Mouse (Mus musculus) bone marrow macrophage, adult 2 months (primary cell): Measurements from ENCODE around the gene Map3k12. TPM values are rescaled to one million over a fixed set of nuclear protein-coding genes. Genes with fewer than 3 reads are reported as not detected.
A peak's percentile ranks its signal among the peaks of the same experiment; 100 is the strongest.

ENCODE experiments used
- H3K27ac ChIP-seq: 2 replicates; pipeline ENCODE4 v1.5.1; 2012; ENCODE audit warnings: low read depth, low read length; ENCODE audit not compliant: insufficient read depth
- H3K4me1 ChIP-seq: 2 replicates; pipeline ENCODE4 v1.6.1; 2012; ENCODE audit warnings: low read length; ENCODE audit not compliant: control insufficient read depth, insufficient read depth
- H3K4me3 ChIP-seq: 2 replicates; pipeline ENCODE4 v1.5.1; 2012; ENCODE audit warnings: mild to moderate bottlenecking, low read length, moderate library complexity; ENCODE audit not compliant: insufficient read depth
- CTCF ChIP-seq: IDR thresholded peaks from 2 replicates; pipeline ENCODE4 v1.5.1; 2012; ENCODE audit warnings: low read depth, mild to moderate bottlenecking, low read length, moderate library complexity
- POLR2A ChIP-seq: IDR thresholded peaks from 2 replicates; pipeline ENCODE4 v1.6.1; 2012; ENCODE audit warnings: mild to moderate bottlenecking, low read depth, low read length, borderline replicate concordance
- polyA plus RNA-seq: library from polyadenylated mRNA; stranded (reverse); fragments of >200 nt; gene quantifications from 2 replicates; pipeline ENCODE4 v1.2.4, GENCODE M21; 2012; ENCODE audit not compliant: missing spikeins, insufficient read depth, insufficient read length

The Map3k12 gene
- polyA plus RNA-seq, 1 experiment: 17.4 TPM

DNA sequence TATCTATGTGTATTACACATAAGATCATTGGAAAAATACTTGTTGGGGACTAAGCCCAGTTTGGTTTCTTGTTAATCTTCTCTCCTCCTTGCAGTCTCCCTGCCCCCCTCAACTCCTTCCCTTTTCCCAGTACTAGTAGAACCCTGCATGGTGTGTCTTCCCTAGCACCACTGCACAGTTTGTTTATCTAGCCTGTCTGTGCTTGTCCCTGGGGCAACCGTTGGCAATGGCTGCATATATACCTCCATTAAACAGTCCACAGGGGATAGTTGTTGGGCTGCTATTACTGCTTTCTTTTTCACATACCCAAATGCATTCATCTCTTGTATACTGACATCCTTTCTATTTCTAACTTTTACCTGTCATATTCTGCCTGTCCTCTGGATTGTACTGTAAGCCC is 29.2 kb downstream of the Map3k12 start:
- TF ChIP-seq POLR2A: no peak
- no peak for TF ChIP-seq CTCF
- no peak overlapping the region for H3K4me3 ChIP-seq
- H3K4me1 ChIP-seq: no peaks in the 10 kb centered on the region
- H3K27ac ChIP-seq: no peak overlapping the region

GRCm38 (mm10) chr15:102485853-102486252 is 31.0 kb downstream of the Map3k12 start:
- no peaks in the 10 kb centered on the region for H3K4me1 ChIP-seq
- no peak overlapping the region for H3K4me3 ChIP-seq
- no peak for TF ChIP-seq POLR2A
- TF ChIP-seq CTCF: no peak

GRCm38 (mm10) chr15:102483136-102483535 is 33.7 kb downstream of the Map3k12 start:
- Histone ChIP-seq H3K4me1 (no peaks in the 10 kb centered on the region), H3K27ac (no peak overlapping the region), H3K4me3 (no peak overlapping the region)
- TF ChIP-seq POLR2A: no peak
- no peak for TF ChIP-seq CTCF

More at GRCm38 (mm10) chr15:102485853-102486252, 31.0 kb downstream of the Map3k12 start:
- no peak overlapping the region for H3K27ac ChIP-seq

GRCm38 (mm10) chr15:102474520-102474919 is 42.3 kb downstream of the Map3k12 start:
- H3K27ac ChIP-seq: no peak overlapping the region
- TF ChIP-seq POLR2A (no peak), CTCF (no peak)
- peaks cover 6% of the 10 kb centered on the region for H3K4me1 ChIP-seq
- no peak overlapping the region for H3K4me3 ChIP-seq

GRCm38 (mm10) chr15:102473246-102473645 is 43.6 kb downstream of the Map3k12 start:
- Histone ChIP-seq H3K4me3 (no peak overlapping the region), H3K27ac (no peak overlapping the region), H3K4me1 (peaks cover 6% of the 10 kb centered on the region)
- no peak for TF ChIP-seq POLR2A
- TF ChIP-seq CTCF: no peak

GRCm38 (mm10) chr15:102471727-102472126 is 45.1 kb downstream of the Map3k12 start:
- Histone ChIP-seq H3K4me3 (peak overlapping the region; percentile 28; the same call in 1 of the 2 replicates), H3K27ac (peak overlapping the region; percentile 33; the same call in 1 of the 2 replicates), H3K4me1 (peaks cover 6% of the 10 kb centered on the region)
- TF ChIP-seq POLR2A: no peak
- TF ChIP-seq CTCF: no peak

DNA sequence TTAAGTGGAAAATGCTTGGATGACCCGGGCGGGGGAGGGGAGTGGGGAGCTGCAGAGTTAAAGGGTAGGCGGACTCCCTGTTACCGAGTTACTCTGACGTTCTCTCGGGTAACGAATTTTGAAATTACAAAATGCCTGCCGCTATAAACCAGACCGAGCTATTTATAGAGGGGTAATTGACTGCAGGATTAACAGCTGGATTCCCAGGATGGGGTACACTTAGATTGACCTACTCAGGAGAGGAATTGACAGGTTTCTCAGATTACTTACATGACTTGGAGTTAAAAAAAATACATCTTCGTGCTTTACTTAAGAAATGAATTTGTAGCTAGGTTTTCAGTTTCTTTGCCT is 45.6 kb downstream of the Map3k12 start:
- Histone ChIP-seq H3K27ac (peak overlapping the region; percentile 97), H3K4me3 (peak overlapping the region; percentile 100)
- TF ChIP-seq CTCF: no peak
- TF ChIP-seq POLR2A: no peak

DNA sequence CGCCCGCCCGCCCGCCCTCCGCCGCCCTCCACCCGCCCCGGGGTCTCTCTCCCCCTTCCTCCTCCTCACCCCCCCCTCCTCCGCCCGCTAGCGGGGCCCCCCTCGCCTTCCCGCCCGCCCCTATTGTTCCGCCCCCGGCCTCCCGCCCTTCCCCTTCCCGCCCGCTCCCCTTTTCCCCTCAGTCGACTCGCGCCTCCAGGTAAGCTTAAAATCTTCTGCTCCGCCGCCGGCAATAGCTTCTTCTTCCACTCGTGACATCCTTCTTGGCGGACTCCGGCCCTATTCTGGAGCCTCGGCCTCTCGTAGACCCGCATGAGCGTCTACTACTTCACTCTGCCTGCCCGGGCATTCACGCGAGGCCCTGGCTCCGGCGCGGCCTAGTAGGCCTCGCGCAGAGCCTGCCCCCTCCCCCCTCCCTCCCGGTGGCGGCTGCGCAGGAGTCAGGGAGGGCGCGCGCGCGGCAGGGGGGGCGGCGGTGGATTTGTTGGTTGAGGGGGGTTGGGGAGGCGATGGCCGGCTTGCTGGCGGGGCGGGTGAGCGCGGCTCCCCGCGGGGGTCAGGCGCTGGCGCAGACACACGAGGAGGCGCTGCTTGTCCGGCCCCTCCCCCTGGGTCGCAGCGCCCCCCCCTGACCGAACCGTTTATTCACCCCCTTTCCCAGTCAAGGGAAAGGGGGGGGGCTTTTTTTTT is 46.1 kb downstream of the Map3k12 start:
- TF ChIP-seq POLR2A (no peak), CTCF (peak; percentile 22; the same call in 1 of the 2 replicates)
- peaks cover 6% of the 10 kb centered on the region for H3K4me1 ChIP-seq

More for the DNA sequence above, 45.6 kb downstream of the Map3k12 start:
- peaks cover 6% of the 10 kb centered on the region for H3K4me1 ChIP-seq

DNA sequence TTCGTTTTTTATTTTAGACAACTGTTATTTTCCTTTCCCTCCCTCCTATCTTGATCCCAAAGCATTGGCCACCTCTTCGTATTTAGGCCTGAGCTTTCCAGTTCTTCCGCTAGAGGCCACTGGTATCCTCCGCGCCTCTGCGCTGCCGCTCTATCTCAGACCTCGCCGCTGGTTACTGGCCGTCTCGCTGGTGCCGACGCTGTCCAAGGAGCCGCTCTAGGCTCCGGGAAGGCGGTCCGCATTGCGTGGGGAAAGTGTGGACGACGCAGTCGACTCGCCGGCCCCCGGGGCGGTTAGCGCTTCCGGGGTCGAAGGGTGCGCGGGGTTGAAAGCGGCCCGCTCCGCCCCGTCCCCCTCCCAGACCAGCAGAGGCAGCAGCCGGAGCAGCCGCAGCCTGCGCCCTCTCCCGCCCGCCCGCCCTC is 46.7 kb downstream of the Map3k12 start, which contains the start of gene Pcbp2:
Pcbp2 (plus strand) TSS at position 357 of the 422 bp plus-strand sequence.
- Histone ChIP-seq H3K27ac (peak within 1 kb of the TSS; percentile 97), H3K4me3 (peak within 1 kb of the TSS; percentile 100), H3K4me1 (peaks cover 6% of the 10 kb centered on the region)
- TF ChIP-seq POLR2A: no peak
- peak; percentile 22; the same call in 1 of the 2 replicates for TF ChIP-seq CTCF

More for the DNA sequence above, 46.1 kb downstream of the Map3k12 start:
- peak overlapping the region; percentile 100 for H3K4me3 ChIP-seq
- H3K27ac ChIP-seq: peak overlapping the region; percentile 97

DNA sequence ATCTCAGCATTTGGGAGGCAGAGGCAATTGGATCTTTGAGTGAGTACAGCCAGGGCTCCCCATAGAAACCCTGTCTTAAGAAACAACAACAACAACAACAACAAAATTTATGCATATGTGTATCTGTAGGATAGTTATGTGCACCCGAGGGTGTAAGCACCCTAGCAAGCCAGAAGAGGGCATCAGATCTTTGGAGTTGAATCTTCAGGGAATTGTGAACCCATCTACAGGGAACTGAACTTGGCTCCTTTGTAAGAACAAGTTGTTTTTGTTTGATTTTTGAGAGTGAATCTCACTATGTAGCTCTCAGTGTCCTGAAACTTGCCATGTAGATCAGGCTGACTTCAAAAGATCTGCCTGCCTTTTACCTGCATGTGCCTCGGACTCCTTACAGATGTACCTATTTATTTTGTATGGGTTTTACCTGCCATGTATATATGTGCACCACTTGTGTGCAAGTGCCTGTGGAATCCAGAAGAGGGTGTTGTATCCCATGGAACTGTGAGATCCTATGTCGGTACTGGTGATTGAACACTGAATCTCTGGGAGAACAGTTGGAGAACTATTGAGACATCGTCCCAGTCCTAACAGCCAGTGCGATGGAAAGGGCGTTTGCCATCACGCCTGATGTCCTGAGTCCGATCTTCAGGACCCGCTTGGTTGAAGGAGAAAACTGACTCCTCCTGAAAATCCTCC is 48.0 kb downstream of the Map3k12 start:
- Histone ChIP-seq H3K4me1 (peaks cover 6% of the 10 kb centered on the region), H3K27ac (no peak overlapping the region), H3K4me3 (no peak overlapping the region)
- TF ChIP-seq CTCF (no peak), POLR2A (no peak)
